Mouse (Mus musculus) kidney, postnatal 0 days (tissue): ENCODE data around the gene Fbxl19. TPM values are rescaled to one million over a fixed set of nuclear protein-coding genes. Genes with fewer than 3 reads are reported as not detected.

Source experiments
- ATAC-seq: fragments of 200-750 bp; cut with Nextera tagmentation; replicated peaks from 2 replicates; pipeline ENCODE4 v1.8.0; 2017; ENCODE audit warnings: low read depth, moderate number of reproducible peaks, moderate TSS enrichment, moderate library complexity; ENCODE audit not compliant: low FRiP score
- DNase-seq: peaks from one replicate; pipeline ENCODE4 v3.0.0-alpha.2; 2016; ENCODE audit warnings: low spot score
- H3K27ac ChIP-seq: fragments of 300-500 bp; sonication (generic); 2 replicates; pipeline ENCODE4 v1.5.1; 2014; ENCODE audit warnings: mild to moderate bottlenecking
- H3K27me3 ChIP-seq: fragments of 300-500 bp; sonication (generic); 2 replicates; pipeline ENCODE4 v1.6.1; 2014; ENCODE audit warnings: low read length, mixed read lengths; ENCODE audit not compliant: insufficient read depth
- H3K36me3 ChIP-seq: fragments of 300-500 bp; sonication (generic); 2 replicates; pipeline ENCODE4 v1.6.1; 2014; ENCODE audit warnings: low read length, mixed read lengths; ENCODE audit not compliant: insufficient read depth
- H3K4me1 ChIP-seq: fragments of 300-500 bp; sonication (generic); replicated peaks from 2 replicates; pipeline ENCODE4 v1.6.1; 2014; ENCODE audit warnings: antibody characterized with exemption, low read length, mixed read lengths; ENCODE audit not compliant: insufficient read depth
- H3K4me2 ChIP-seq: fragments of 300-500 bp; sonication (generic); 2 replicates; pipeline ENCODE4 v1.6.1; 2014; ENCODE audit warnings: mild to moderate bottlenecking, low read length, moderate library complexity, mixed read lengths
- H3K4me3 ChIP-seq: fragments of 300-500 bp; sonication (generic); replicated peaks from 2 replicates; pipeline ENCODE4 v1.5.1; 2014; ENCODE audit warnings: low read depth, low read length
- H3K9ac ChIP-seq: fragments of 300-500 bp; sonication (generic); 2 replicates; pipeline ENCODE4 v1.6.1; 2014; ENCODE audit warnings: low read depth, low read length
- H3K9me3 ChIP-seq: fragments of 300-500 bp; sonication (generic); replicated peaks from 2 replicates; pipeline ENCODE4 v1.6.1; 2016; ENCODE audit warnings: low read length, inconsistent platforms, mixed read lengths
- CTCF ChIP-seq: IDR thresholded peaks from 2 replicates; pipeline ENCODE4 v1.5.1; 2016; ENCODE audit warnings: antibody characterized with exemption, low read depth, mild to moderate bottlenecking, moderate library complexity
- WGBS: fragments of 180-500 bp; shearing (Covaris S2); extraction: QIAGEN DNeasy Blood & Tissue Kit; methylation state at CpG from one replicate; pipeline ENCODE4 v1.1.7; 2014; 5-methylcytosine and 5-hydroxymethylcytosine counted together
- polyA plus RNA-seq: library from polyadenylated mRNA; unstranded; fragments of >200 nt; fragmentation: Nextera tagmentation; extraction: Ambion mirVana; gene quantifications from 2 replicates; pipeline ENCODE4 v1.2.1, GENCODE M21; 2015

The Fbxl19 gene
- polyA plus RNA-seq, 1 experiment from 2014 or later: 2.8 TPM

- Histone ChIP-seq H3K36me3 (0 out of 2 replicates have a peak, but pooled peaks cover 7% of the 10 kb centered on the region), H3K4me2 (no peak overlapping the region), H3K27ac (no peak overlapping the region), H3K4me3 (no peak overlapping the region), H3K9me3 (no peaks in the 10 kb centered on the region), H3K4me1 (no peaks in the 10 kb centered on the region), H3K9ac (no peak overlapping the region), H3K27me3 (no peaks in the 10 kb centered on the region)
- no peak for TF ChIP-seq CTCF
- ATAC-seq (no peak), DNase-seq (no peak)
- WGBS: 59% methylated on average over 5 of the region's 5 CpGs
Observed at GRCm38 (mm10) chr7:127808821-127809220, 64.5 kb downstream of the Fbxl19 start.

DNA sequence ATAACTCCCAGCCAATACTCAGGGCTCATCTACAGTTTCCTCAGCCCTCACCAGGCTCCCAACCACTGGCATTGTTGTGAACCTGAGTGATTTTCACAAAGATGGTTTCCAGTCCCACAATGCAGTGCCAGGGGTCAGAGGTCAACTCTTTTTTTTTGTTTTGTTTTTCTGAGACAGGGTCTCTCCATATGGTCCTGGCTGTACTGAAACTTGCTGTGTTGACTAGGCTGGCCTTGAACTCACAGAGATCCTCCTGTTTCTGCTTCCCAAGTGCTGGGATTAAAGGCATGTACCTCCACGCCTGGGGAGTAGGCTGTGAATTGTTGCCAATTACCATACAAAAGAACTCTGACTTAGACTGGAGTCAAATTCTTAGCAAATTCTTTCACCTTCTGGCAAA lies 65.5 kb downstream of the Fbxl19 start:
- Histone ChIP-seq H3K27me3 (no peaks in the 10 kb centered on the region), H3K36me3 (0 out of 2 replicates have a peak, but pooled peaks cover 7% of the 10 kb centered on the region), H3K9me3 (no peaks in the 10 kb centered on the region), H3K4me3 (no peak overlapping the region), H3K4me1 (no peaks in the 10 kb centered on the region), H3K9ac (no peak overlapping the region), H3K4me2 (no peak overlapping the region), H3K27ac (no peak overlapping the region)
- DNase-seq (no peak), ATAC-seq (no peak)
- WGBS: 94% methylated on average over 1 of the region's 1 CpGs
- TF ChIP-seq CTCF: no peak

DNA sequence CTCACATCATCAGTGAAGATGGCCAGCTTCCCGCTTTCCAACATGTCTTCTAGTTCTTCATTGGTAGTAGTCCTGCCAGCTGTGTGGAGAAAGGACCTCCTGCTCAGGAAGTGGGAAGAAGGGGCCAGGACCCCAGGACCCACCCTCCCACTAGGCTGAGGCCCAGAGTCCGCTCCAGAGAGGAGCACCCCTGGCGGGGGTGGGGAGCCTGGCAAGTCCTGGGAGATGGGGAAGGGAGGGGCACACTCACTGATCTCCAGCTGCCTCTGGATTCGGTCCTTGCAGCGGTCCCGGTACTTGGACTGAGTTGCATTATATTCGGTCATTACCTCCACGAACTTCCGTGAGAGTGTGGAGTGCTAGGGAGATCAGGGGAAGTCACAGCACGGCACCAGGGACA lies 66.3 kb downstream of the Fbxl19 start:
- Histone ChIP-seq H3K4me2 (no peak overlapping the region), H3K9me3 (no peaks in the 10 kb centered on the region), H3K4me1 (0 out of 2 replicates have a peak, but pooled peaks cover 1% of the 10 kb centered on the region), H3K27ac (no peak overlapping the region), H3K9ac (no peak overlapping the region), H3K4me3 (no peak overlapping the region), H3K36me3 (0 out of 2 replicates have a peak, but pooled peaks cover 7% of the 10 kb centered on the region), H3K27me3 (no peaks in the 10 kb centered on the region)
- no peak for TF ChIP-seq CTCF
- ATAC-seq (0 out of 2 replicates have a peak, but pooled peaks have one; percentile 27), DNase-seq (no peak)
- 86% methylated on average over 10 of the region's 10 CpGs for WGBS

DNA sequence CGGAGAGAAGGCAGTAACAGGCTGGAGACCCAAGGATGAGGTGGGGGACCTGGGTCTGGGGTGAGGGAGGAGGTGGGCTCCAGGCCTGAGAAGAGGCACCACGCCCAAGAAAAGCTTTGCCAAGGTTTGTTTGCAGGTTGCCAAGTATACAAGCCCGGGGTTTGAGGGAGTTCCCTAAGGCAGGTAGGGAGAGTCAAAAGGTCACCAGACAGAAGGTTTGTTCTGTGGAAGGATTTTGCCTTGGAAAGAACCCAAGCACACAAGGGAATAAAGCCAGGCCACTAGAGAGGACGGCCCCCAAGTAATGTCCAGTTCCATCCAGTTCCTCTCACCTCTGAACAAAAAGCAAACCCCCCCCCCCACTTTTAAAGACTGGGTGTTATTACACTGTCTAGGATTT lies 66.9 kb downstream of the Fbxl19 start:
- H3K36me3 ChIP-seq: 0 out of 2 replicates have a peak, but pooled peaks cover 7% of the 10 kb centered on the region
- no peak overlapping the region for H3K9ac ChIP-seq
- H3K27ac ChIP-seq: no peak overlapping the region
- no peak overlapping the region for H3K4me3 ChIP-seq
- WGBS: 78% methylated on average over 4 of the region's 4 CpGs
- no peaks in the 10 kb centered on the region for H3K27me3 ChIP-seq
- no peak overlapping the region for H3K4me2 ChIP-seq
- DNase-seq (no peak), ATAC-seq (no peak)
- 0 out of 2 replicates have a peak, but pooled peaks cover 2% of the 10 kb centered on the region for H3K4me1 ChIP-seq
- no peak for TF ChIP-seq CTCF
- no peaks in the 10 kb centered on the region for H3K9me3 ChIP-seq

- no peaks in the 10 kb centered on the region for H3K9me3 ChIP-seq
- TF ChIP-seq CTCF: no peak
- no peak overlapping the region for H3K27ac ChIP-seq
- H3K36me3 ChIP-seq: 0 out of 2 replicates have a peak, but pooled peaks cover 3% of the 10 kb centered on the region
- no peak overlapping the region for H3K4me2 ChIP-seq
- H3K4me3 ChIP-seq: no peak overlapping the region
- H3K9ac ChIP-seq: no peak overlapping the region
- DNase-seq (no peak), ATAC-seq (no peak)
- 74% methylated on average over 3 of the region's 3 CpGs for WGBS
- no peaks in the 10 kb centered on the region for H3K27me3 ChIP-seq
- H3K4me1 ChIP-seq: 0 out of 2 replicates have a peak, but pooled peaks cover 2% of the 10 kb centered on the region
Observed at GRCm38 (mm10) chr7:127812292-127812691, 67.9 kb downstream of the Fbxl19 start.

GRCm38 (mm10) chr7:127813821-127814220 lies 69.5 kb downstream of the Fbxl19 start:
- Histone ChIP-seq H3K4me1 (0 out of 2 replicates have a peak, but pooled peaks cover 2% of the 10 kb centered on the region), H3K4me3 (no peak overlapping the region), H3K9me3 (no peaks in the 10 kb centered on the region), H3K4me2 (peak overlapping the region; percentile 0; the same call in 1 of the 2 replicates), H3K9ac (no peak overlapping the region), H3K36me3 (0 out of 2 replicates have a peak, but pooled peaks cover 3% of the 10 kb centered on the region), H3K27ac (peak overlapping the region; percentile 15; the same call in 1 of the 2 replicates), H3K27me3 (no peaks in the 10 kb centered on the region)
- WGBS: 46% methylated on average over 4 of the region's 4 CpGs
- no peak for TF ChIP-seq CTCF
- no peak for ATAC-seq
- peak; percentile 8 for DNase-seq
